Mouse (Mus musculus): ENCODE data around the gene Hnf1b. TPM values are rescaled to one million over a fixed set of nuclear protein-coding genes. Genes with fewer than 3 reads are reported as not detected.

Gene Hnf1b
- polyA plus RNA-seq, 1 experiment from 2014 or later: 1.0 TPM

GRCm38 (mm10) chr11:83902812-83903211 is 52.9 kb downstream of the Hnf1b start:
- H3K4me1 ChIP-seq (replicated peaks): peaks cover 8% of the 10 kb centered on the region
- no peaks in the 10 kb centered on the region for H3K36me3 ChIP-seq
- ATAC-seq (ENCODE audit: low read depth) (no peak), DNase-seq (no peak)
- H3K9me3 ChIP-seq (replicated peaks): no peaks in the 10 kb centered on the region
- H3K27me3 ChIP-seq: no peaks in the 10 kb centered on the region
- H3K4me3 ChIP-seq (replicated peaks): no peak overlapping the region
- no peak overlapping the region for H3K4me2 ChIP-seq
- no peak overlapping the region for H3K9ac ChIP-seq
- WGBS (ENCODE audit: insufficient replicate concordance): 59% methylated on average over 3 of the region's 3 CpGs
- no peak overlapping the region for H3K27ac ChIP-seq

DNA sequence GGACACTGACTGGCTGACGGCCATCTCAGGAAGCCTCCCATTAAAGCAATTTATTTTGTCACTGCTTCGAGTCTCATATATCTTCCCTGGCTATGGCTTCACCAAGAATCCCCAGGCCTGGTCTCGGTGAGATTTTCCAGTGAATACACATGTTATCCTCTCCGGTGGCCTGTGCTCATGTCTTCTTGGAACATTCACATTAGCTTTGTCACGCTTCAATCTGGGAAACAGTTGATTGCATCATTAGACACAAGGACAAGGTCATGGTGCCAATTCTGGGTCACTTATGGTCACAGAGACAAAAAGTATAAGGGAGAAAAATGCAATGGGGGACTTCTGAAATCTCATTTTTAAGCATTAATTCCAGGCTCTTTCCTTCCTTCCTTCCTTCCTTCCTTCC is 55.9 kb downstream of the Hnf1b start:
- no peaks in the 10 kb centered on the region for H3K27me3 ChIP-seq
- no peak overlapping the region for H3K4me2 ChIP-seq
- H3K4me3 ChIP-seq (replicated peaks): no peak overlapping the region
- H3K9me3 ChIP-seq (replicated peaks): no peaks in the 10 kb centered on the region
- DNase-seq (no peak), ATAC-seq (ENCODE audit: low read depth) (no peak)
- H3K9ac ChIP-seq: no peak overlapping the region
- H3K4me1 ChIP-seq (replicated peaks): peaks cover 14% of the 10 kb centered on the region; the same call in 1 of the 2 replicates
- no peaks in the 10 kb centered on the region for H3K36me3 ChIP-seq
- H3K27ac ChIP-seq: no peak overlapping the region
- WGBS (ENCODE audit: insufficient replicate concordance): 55% methylated on average over 5 of the region's 5 CpGs

DNA sequence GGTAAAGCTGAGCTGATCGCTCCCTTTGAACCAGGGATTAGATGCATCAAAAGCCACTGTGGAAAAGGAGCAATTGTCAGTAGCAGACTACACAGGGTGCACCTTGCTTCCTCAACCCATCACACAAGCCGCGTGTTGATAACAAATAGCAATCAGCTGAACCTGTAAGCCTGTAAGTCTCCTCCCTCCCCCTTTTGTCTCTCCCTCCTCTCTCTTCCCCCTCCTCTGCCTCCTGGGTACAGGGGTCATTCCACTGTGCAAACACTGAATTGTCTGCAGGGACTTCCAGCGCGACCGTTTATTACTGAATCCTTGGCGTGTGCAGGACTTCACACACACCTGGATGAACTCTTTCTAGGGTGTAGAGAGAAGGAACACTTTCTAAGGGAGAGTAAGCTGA is 58.5 kb downstream of the Hnf1b start:
- Histone ChIP-seq H3K27ac (no peak overlapping the region), H3K4me1 (replicated peaks) (peaks cover 14% of the 10 kb centered on the region; the same call in 1 of the 2 replicates), H3K9ac (no peak overlapping the region), H3K9me3 (replicated peaks) (no peaks in the 10 kb centered on the region), H3K36me3 (no peaks in the 10 kb centered on the region), H3K27me3 (no peaks in the 10 kb centered on the region), H3K4me3 (replicated peaks) (no peak overlapping the region), H3K4me2 (no peak overlapping the region)
- DNase-seq (no peak), ATAC-seq (ENCODE audit: low read depth) (no peak)
- 57% methylated on average over 7 of the region's 7 CpGs for WGBS (ENCODE audit: insufficient replicate concordance)

DNA sequence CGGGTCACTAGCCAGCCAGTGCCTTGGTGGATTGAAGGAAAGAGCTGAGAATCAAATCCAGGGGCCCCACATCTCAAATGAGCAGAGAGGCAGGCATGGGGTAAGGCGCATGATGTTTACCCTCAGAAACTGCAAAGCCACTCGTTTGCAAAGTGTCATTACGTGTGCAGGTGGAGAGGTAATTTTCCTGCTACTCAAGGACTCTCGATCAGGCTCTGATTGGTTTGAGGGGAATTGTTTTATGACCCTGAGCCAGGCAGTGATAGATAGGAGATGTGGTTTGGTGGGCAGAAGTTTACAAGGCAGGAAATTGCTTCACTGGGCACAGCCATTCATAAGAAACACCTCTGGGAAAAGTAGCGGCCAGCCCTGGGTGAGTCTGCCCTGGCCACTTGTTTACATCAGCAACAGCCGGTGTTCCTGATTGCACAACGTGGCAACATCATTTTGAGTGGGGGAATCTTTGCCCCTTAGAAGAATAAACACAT is 64.0 kb downstream of the Hnf1b start:
- Histone ChIP-seq H3K4me2 (no peak overlapping the region), H3K36me3 (no peaks in the 10 kb centered on the region), H3K27ac (no peak overlapping the region), H3K27me3 (no peaks in the 10 kb centered on the region), H3K4me1 (replicated peaks) (peaks cover 9% of the 10 kb centered on the region; the same call in 1 of the 2 replicates), H3K9me3 (replicated peaks) (no peaks in the 10 kb centered on the region), H3K9ac (no peak overlapping the region), H3K4me3 (replicated peaks) (no peak overlapping the region)
- no peak for ATAC-seq (ENCODE audit: low read depth)
- DNase-seq: no peak
- 26% methylated on average over 8 of the region's 8 CpGs for WGBS (ENCODE audit: insufficient replicate concordance)

- DNase-seq (no peak), ATAC-seq (ENCODE audit: low read depth) (no peak; the same call in 1 of the 2 replicates)
- no peak overlapping the region for H3K4me3 ChIP-seq (replicated peaks)
- peaks cover 5% of the 10 kb centered on the region; the same call in 1 of the 2 replicates for H3K4me1 ChIP-seq (replicated peaks)
- no peaks in the 10 kb centered on the region for H3K9me3 ChIP-seq (replicated peaks)
- 50% methylated on average over 4 of the region's 4 CpGs for WGBS (ENCODE audit: insufficient replicate concordance)
- no peak overlapping the region for H3K4me2 ChIP-seq
- no peaks in the 10 kb centered on the region for H3K36me3 ChIP-seq
- no peaks in the 10 kb centered on the region for H3K27me3 ChIP-seq
- no peak overlapping the region for H3K9ac ChIP-seq
- H3K27ac ChIP-seq: no peak overlapping the region
Observed at GRCm38 (mm10) chr11:83914501-83914900, 64.6 kb downstream of the Hnf1b start.

GRCm38 (mm10) chr11:83922600-83922999 is 72.7 kb downstream of the Hnf1b start:
- Histone ChIP-seq H3K27me3 (0 out of 2 replicates have a peak, but pooled peaks cover 4% of the 10 kb centered on the region), H3K4me1 (replicated peaks) (0 out of 2 replicates have a peak, but pooled peaks cover 4% of the 10 kb centered on the region), H3K9me3 (replicated peaks) (no peaks in the 10 kb centered on the region), H3K36me3 (no peaks in the 10 kb centered on the region), H3K4me3 (replicated peaks) (no peak overlapping the region), H3K27ac (no peak overlapping the region), H3K9ac (no peak overlapping the region), H3K4me2 (no peak overlapping the region)
- no peak for ATAC-seq (ENCODE audit: low read depth)
- 50% methylated on average over 2 of the region's 2 CpGs for WGBS (ENCODE audit: insufficient replicate concordance)
- DNase-seq: no peak

DNA sequence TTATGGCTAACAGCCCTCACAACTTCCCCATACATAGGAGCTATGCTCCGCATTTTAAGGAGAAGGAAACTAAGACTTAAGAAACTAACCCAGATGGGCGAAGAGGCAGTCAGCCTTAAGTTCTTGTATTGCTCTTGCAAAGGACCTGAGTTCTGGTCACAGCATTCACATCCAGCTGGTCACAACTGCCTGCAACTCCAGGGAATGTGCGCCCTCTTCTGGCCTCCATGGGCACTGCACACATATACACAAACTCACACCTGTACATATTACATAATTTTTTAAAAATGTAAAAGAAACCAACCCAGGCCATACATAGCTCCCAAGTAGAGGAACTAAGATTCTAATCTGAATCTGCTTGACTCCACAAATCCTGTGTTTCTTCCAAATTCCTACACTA is 77.2 kb downstream of the Hnf1b start:
- Histone ChIP-seq H3K27ac (no peak overlapping the region), H3K4me3 (replicated peaks) (no peak overlapping the region), H3K9me3 (replicated peaks) (no peaks in the 10 kb centered on the region), H3K27me3 (0 out of 2 replicates have a peak, but pooled peaks cover 4% of the 10 kb centered on the region), H3K4me2 (no peak overlapping the region), H3K36me3 (no peaks in the 10 kb centered on the region), H3K9ac (no peak overlapping the region), H3K4me1 (replicated peaks) (0 out of 2 replicates have a peak, but pooled peaks cover 4% of the 10 kb centered on the region)
- DNase-seq (no peak), ATAC-seq (ENCODE audit: low read depth) (no peak)
- WGBS (ENCODE audit: insufficient replicate concordance): 43% methylated on average over 3 of the region's 3 CpGs

DNA sequence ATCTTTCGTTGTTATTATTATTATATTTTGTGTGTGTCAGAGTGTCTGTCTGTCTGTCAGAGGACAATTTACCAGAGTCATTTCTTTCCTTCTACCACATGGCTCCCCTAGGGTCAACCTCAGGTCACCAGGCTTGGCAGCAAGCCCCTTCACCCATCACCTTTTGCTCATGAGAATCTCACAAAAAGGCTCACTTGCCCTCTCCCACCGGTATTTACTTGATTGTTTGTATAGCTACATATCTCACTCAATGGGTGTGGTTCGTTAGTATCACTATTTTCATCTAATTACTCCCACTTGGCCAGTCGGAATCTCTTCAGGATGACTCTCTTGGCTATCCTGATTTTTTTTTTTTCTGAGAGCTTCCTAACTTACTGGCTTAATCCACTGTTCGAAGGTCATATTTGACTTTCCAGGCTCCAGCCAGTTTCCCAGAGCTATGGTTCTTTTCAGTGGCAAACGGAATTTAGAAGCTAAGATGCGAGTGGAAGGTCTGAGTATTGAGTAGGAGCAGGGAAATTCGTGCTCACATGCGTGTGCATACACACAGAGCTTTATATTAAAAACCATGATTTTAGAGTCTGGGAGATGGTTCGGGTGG is 82.7 kb downstream of the Hnf1b start:
- H3K4me2 ChIP-seq: no peak overlapping the region
- H3K36me3 ChIP-seq: no peaks in the 10 kb centered on the region
- 0 out of 2 replicates have a peak, but pooled peaks cover 3% of the 10 kb centered on the region for H3K4me1 ChIP-seq (replicated peaks)
- H3K9me3 ChIP-seq (replicated peaks): no peaks in the 10 kb centered on the region
- DNase-seq (no peak), ATAC-seq (ENCODE audit: low read depth) (no peak)
- no peaks in the 10 kb centered on the region for H3K27me3 ChIP-seq
- H3K27ac ChIP-seq: no peak overlapping the region; the same call in 1 of the 2 replicates
- no peak overlapping the region for H3K4me3 ChIP-seq (replicated peaks)
- 54% methylated on average over 10 of the region's 10 CpGs for WGBS (ENCODE audit: insufficient replicate concordance)
- H3K9ac ChIP-seq: no peak overlapping the region

DNA sequence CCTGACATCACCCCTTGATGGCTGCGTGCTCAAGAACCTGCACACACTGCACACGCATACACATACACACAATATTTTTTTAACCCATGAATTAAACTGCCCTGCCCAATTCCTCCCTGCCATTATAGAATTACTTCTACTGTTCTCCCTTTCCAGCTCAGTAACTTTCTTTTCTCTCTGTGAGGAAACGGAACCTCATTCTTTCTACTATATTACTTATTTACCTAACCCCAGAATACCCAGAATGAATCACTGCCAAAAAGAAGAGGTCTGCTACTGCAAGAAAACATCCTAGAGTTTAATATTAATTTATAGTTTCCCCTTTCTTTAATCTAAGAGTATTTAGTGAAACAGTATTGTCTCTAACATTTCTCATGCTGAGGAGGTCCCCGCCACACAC is 83.5 kb downstream of the Hnf1b start:
- H3K9me3 ChIP-seq (replicated peaks): no peaks in the 10 kb centered on the region
- H3K4me3 ChIP-seq (replicated peaks): no peak overlapping the region
- DNase-seq: no peak
- H3K36me3 ChIP-seq: no peaks in the 10 kb centered on the region
- WGBS (ENCODE audit: insufficient replicate concordance): 75% methylated on average over 4 of the region's 4 CpGs
- H3K4me2 ChIP-seq: no peak overlapping the region
- H3K27me3 ChIP-seq: no peaks in the 10 kb centered on the region
- no peak overlapping the region for H3K9ac ChIP-seq
- H3K4me1 ChIP-seq (replicated peaks): 0 out of 2 replicates have a peak, but pooled peaks cover 3% of the 10 kb centered on the region
- H3K27ac ChIP-seq: no peak overlapping the region
- ATAC-seq (ENCODE audit: low read depth): no peak

DNA sequence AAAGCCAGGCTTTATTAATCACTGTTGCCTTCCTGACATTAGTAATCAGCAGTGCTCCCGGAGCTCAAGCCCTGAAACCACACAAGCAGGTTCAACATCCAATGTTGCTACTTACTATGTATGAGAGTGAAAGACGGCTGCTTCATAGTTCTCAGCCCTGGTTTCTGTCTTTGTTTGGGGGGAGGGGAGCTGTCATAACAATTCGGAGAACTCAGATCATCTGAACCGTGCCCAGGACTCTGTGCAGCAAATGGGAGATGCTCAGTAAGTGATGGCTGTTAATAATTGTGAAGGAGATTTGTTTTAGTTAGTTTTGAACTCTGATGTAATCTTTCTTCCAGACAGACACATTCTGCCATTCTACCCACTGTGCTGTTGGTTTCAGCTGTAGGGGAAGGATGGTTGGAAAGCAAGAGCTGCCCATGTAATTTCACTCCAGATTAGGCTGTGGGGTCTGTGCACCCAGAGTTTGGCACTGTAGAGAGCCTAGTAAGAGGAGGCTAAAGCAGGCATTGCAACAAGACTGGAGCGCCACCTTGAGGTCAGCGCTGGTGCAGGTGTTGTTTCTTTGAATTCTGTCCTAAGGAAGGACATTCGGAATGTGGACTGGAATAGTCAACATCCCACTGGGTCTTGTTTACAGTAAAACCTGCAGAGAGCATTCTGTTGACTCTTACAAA is 86.3 kb downstream of the Hnf1b start:
- H3K36me3 ChIP-seq: no peaks in the 10 kb centered on the region
- DNase-seq (peak; percentile 27), ATAC-seq (ENCODE audit: low read depth) (no peak)
- H3K27ac ChIP-seq: no peak overlapping the region
- H3K9ac ChIP-seq: no peak overlapping the region
- H3K4me3 ChIP-seq (replicated peaks): no peak overlapping the region
- 0 out of 2 replicates have a peak, but pooled peaks cover 3% of the 10 kb centered on the region for H3K4me1 ChIP-seq (replicated peaks)
- H3K27me3 ChIP-seq: peaks cover 3% of the 10 kb centered on the region; the same call in 1 of the 2 replicates
- H3K4me2 ChIP-seq: no peak overlapping the region
- 14% methylated on average over 7 of the region's 7 CpGs for WGBS (ENCODE audit: insufficient replicate concordance)
- no peaks in the 10 kb centered on the region for H3K9me3 ChIP-seq (replicated peaks)

DNA sequence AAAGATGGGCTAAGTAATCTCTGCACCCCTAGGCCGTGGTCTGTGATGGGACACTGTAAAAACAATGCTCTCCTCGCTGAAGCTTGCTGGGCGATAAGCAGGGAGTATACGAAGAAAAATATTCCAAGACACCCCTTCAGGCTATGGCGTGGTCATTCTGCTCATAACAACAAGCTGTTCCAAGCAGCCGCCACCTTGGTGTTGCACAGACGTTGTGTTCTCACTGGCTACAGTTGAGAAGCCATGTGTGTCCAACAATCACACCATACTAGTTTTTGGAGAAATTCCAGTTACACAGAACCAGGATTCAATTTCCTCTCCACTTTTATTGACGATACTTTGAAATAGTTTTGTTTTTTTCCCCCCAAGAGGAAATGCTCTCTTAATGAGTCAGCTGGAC is 88.7 kb downstream of the Hnf1b start:
- Histone ChIP-seq H3K4me2 (no peak overlapping the region), H3K4me1 (replicated peaks) (peaks cover 17% of the 10 kb centered on the region), H3K4me3 (replicated peaks) (no peak overlapping the region), H3K36me3 (no peaks in the 10 kb centered on the region), H3K27me3 (peaks cover 3% of the 10 kb centered on the region; the same call in 1 of the 2 replicates), H3K27ac (no peak overlapping the region), H3K9ac (no peak overlapping the region), H3K9me3 (replicated peaks) (no peaks in the 10 kb centered on the region)
- ATAC-seq (ENCODE audit: low read depth) (no peak), DNase-seq (no peak)
- 60% methylated on average over 8 of the region's 8 CpGs for WGBS (ENCODE audit: insufficient replicate concordance)

All from liver, embryonic 13.5 days (tissue).